Mouse (Mus musculus) intestine, embryonic 15.5 days (tissue): ENCODE measurements at regions not wholly inside any gene's neighbourhood (a gene's known extent, or its start where the extent isn't known, plus 50 kb on each side); places are given as distances from the start of the nearest gene placed in this dataset.

Experiments
- ATAC-seq: fragments of 200-750 bp; cut with Nextera tagmentation; 2 replicates; pipeline ENCODE4 v1.8.0; 2017; ENCODE audit warnings: moderate TSS enrichment, moderate library complexity
- H3K27ac ChIP-seq: fragments of 300-500 bp; sonication (generic); 2 replicates; pipeline ENCODE4 v1.5.1; 2015; ENCODE audit warnings: mild to moderate bottlenecking, inconsistent platforms
- H3K27me3 ChIP-seq: fragments of 300-500 bp; sonication (generic); replicated peaks from 2 replicates; pipeline ENCODE4 v1.6.1; 2015; ENCODE audit warnings: inconsistent platforms
- H3K36me3 ChIP-seq: fragments of 300-500 bp; sonication (generic); 2 replicates; pipeline ENCODE4 v1.6.1; 2015; ENCODE audit warnings: inconsistent platforms
- H3K4me1 ChIP-seq: fragments of 300-500 bp; sonication (generic); replicated peaks from 2 replicates; pipeline ENCODE4 v1.6.1; 2015; ENCODE audit warnings: inconsistent platforms
- H3K4me2 ChIP-seq: fragments of 300-500 bp; sonication (generic); replicated peaks from 2 replicates; pipeline ENCODE4 v1.6.1; 2015; ENCODE audit warnings: mild to moderate bottlenecking, inconsistent platforms
- H3K4me3 ChIP-seq: fragments of 300-500 bp; sonication (generic); replicated peaks from 2 replicates; pipeline ENCODE4 v1.5.1; 2015; ENCODE audit warnings: inconsistent platforms
- H3K9ac ChIP-seq: fragments of 300-500 bp; sonication (generic); 2 replicates; pipeline ENCODE4 v1.6.1; 2015; ENCODE audit warnings: inconsistent platforms
- H3K9me3 ChIP-seq: fragments of 300-500 bp; sonication (generic); 2 replicates; pipeline ENCODE4 v1.6.1; 2016; ENCODE audit warnings: inconsistent platforms
- WGBS: fragments of 180-500 bp; shearing (Covaris S2); methylation state at CpG from one replicate; pipeline ENCODE4 v1.1.7; 2015; 5-methylcytosine and 5-hydroxymethylcytosine counted together

DNA sequence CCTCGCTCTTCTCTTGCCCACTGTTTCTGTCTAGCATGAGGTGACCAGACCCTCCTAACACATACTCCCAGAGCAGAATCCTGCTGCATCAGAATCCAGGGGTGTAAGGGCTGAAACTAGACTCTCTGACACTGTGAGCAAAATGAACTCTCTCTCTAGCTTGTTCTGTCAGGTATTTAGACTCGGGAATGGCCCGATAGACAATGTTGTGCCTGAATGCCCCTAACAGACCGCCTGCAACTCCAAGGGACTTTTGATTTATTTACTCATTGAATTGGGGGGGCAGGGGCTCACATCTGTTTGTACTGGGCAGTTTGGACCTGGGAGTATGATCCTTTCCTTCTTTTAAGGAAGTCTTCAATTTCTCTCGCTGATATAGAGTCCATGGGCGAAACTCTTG is 469.3 kb upstream of the Trpc7 start:
- Histone ChIP-seq H3K27me3 (no peaks in the 10 kb centered on the region), H3K4me1 (no peaks in the 10 kb centered on the region), H3K9ac (no peak overlapping the region), H3K36me3 (no peaks in the 10 kb centered on the region), H3K9me3 (no peaks in the 10 kb centered on the region), H3K27ac (no peak overlapping the region), H3K4me2 (no peak overlapping the region), H3K4me3 (no peak overlapping the region)
- ATAC-seq, result no peak
- WGBS, result 83% methylated on average over 6 of the region's 6 CpGs

GRCm38 (mm10) chr13:57364396-57364795 is 468.6 kb upstream of the Trpc7 start:
- Histone ChIP-seq H3K4me1 (no peaks in the 10 kb centered on the region), H3K27ac (no peak overlapping the region), H3K9ac (no peak overlapping the region), H3K9me3 (no peaks in the 10 kb centered on the region), H3K27me3 (no peaks in the 10 kb centered on the region), H3K4me2 (no peak overlapping the region), H3K36me3 (no peaks in the 10 kb centered on the region), H3K4me3 (no peak overlapping the region)
- WGBS, result 95% methylated on average over 2 of the region's 2 CpGs
- no peak for ATAC-seq

GRCm38 (mm10) chr13:57362563-57362962 is 466.8 kb upstream of the Trpc7 start:
- ATAC-seq, result no peak
- WGBS, result 28% methylated on average over 6 of the region's 6 CpGs

DNA sequence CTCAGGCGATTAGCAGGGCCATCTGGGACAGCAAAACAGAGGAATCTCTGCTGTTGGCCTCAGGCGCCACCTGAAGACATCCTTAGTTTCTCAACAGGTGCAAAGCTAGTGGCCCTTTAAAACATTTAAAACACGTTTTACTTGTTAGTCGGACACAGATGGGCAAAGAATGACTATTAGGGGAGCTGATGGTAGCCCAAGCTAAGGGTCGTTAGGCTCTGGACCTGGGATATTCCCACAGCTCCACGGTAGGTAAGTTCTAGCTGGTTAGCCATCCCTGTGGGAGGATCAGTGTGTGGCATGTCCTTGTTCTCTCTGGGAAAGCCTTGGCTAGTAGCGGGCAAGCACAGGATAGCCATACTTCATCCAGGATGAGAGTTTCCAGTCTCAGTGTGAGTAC is 465.5 kb upstream of the Trpc7 start:
- H3K27ac ChIP-seq, result no peak overlapping the region
- H3K27me3 ChIP-seq, result no peaks in the 10 kb centered on the region
- H3K36me3 ChIP-seq, result no peaks in the 10 kb centered on the region
- H3K4me1 ChIP-seq, result no peaks in the 10 kb centered on the region
- H3K9ac ChIP-seq, result no peak overlapping the region
- H3K9me3 ChIP-seq, result no peaks in the 10 kb centered on the region
- ATAC-seq, result no peak
- H3K4me3 ChIP-seq, result no peak overlapping the region
- no peak overlapping the region for H3K4me2 ChIP-seq
- 83% methylated on average over 7 of the region's 7 CpGs for WGBS

More at GRCm38 (mm10) chr13:57362563-57362962, 466.8 kb upstream of the Trpc7 start:
- H3K4me2 ChIP-seq, result no peak overlapping the region
- no peaks in the 10 kb centered on the region for H3K4me1 ChIP-seq
- H3K9me3 ChIP-seq, result no peaks in the 10 kb centered on the region
- no peak overlapping the region for H3K9ac ChIP-seq
- H3K4me3 ChIP-seq, result no peak overlapping the region
- H3K27ac ChIP-seq, result no peak overlapping the region
- no peaks in the 10 kb centered on the region for H3K27me3 ChIP-seq
- H3K36me3 ChIP-seq, result no peaks in the 10 kb centered on the region

DNA sequence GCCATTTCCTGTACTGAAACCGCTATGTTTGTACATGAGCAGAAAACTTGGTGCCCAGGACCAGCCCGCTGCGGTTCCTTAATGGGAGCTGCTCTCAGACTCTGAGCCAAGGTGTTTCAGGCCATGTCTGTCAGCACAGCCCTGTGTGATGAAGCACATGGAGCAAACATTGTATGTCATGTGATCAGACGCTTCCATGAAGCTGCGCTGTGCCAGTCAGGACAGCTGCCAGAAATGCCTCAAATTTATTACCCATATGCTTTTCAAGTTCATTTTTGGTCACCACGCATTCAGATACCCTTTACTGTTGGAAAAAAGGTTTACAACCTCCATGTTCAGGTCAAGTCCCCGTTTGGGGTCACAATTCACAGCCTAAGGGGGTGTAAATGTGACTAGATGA is 458.8 kb upstream of the Trpc7 start:
- no peak for ATAC-seq
- Histone ChIP-seq H3K27ac (no peak overlapping the region), H3K36me3 (no peaks in the 10 kb centered on the region), H3K4me2 (no peak overlapping the region), H3K4me3 (no peak overlapping the region), H3K27me3 (no peaks in the 10 kb centered on the region), H3K9ac (no peak overlapping the region), H3K4me1 (no peaks in the 10 kb centered on the region), H3K9me3 (no peaks in the 10 kb centered on the region)
- WGBS, result 73% methylated on average over 7 of the region's 7 CpGs

GRCm38 (mm10) chr13:57353976-57354375 is 458.2 kb upstream of the Trpc7 start:
- H3K4me3 ChIP-seq, result no peak overlapping the region
- H3K4me2 ChIP-seq, result no peak overlapping the region
- no peaks in the 10 kb centered on the region for H3K9me3 ChIP-seq
- ATAC-seq, result no peak
- no peak overlapping the region for H3K9ac ChIP-seq
- H3K4me1 ChIP-seq, result no peaks in the 10 kb centered on the region
- H3K27ac ChIP-seq, result no peak overlapping the region
- H3K27me3 ChIP-seq, result no peaks in the 10 kb centered on the region
- WGBS, result 43% methylated on average over 3 of the region's 3 CpGs
- H3K36me3 ChIP-seq, result no peaks in the 10 kb centered on the region

DNA sequence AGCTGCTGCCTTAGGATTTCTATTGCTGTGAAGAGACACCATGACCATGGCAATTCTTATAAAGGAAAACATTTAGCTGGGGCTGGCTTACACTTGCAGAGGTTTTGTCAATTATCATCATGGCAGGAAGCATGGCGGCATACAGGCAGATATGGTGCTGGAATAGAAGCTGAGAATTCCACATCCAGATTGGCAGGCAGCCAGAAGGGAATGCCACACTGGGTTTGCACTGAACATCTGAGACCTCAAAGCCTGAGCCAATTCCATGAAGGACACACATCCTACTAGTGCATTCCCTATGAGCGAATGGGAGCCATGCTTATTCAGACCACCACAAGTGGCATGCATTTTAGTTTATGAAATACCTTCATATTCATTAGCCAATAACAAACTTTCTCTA is 455.0 kb upstream of the Trpc7 start:
- 92% methylated on average over 2 of the region's 2 CpGs for WGBS

GRCm38 (mm10) chr13:57338676-57339075 is 442.9 kb upstream of the Trpc7 start:
- no peaks in the 10 kb centered on the region for H3K36me3 ChIP-seq
- no peaks in the 10 kb centered on the region for H3K27me3 ChIP-seq
- H3K27ac ChIP-seq, result no peak overlapping the region
- no peak overlapping the region for H3K4me2 ChIP-seq
- H3K9me3 ChIP-seq, result no peaks in the 10 kb centered on the region
- 54% methylated on average over 6 of the region's 6 CpGs for WGBS
- no peak overlapping the region for H3K9ac ChIP-seq
- ATAC-seq, result no peak
- H3K4me1 ChIP-seq, result no peaks in the 10 kb centered on the region
- H3K4me3 ChIP-seq, result no peak overlapping the region

More for the DNA sequence above, 455.0 kb upstream of the Trpc7 start:
- H3K27ac ChIP-seq, result no peak overlapping the region
- H3K4me1 ChIP-seq, result no peaks in the 10 kb centered on the region
- ATAC-seq, result no peak
- H3K27me3 ChIP-seq, result no peaks in the 10 kb centered on the region
- H3K36me3 ChIP-seq, result no peaks in the 10 kb centered on the region
- H3K9me3 ChIP-seq, result no peaks in the 10 kb centered on the region
- H3K4me3 ChIP-seq, result no peak overlapping the region
- no peak overlapping the region for H3K9ac ChIP-seq
- H3K4me2 ChIP-seq, result no peak overlapping the region

DNA sequence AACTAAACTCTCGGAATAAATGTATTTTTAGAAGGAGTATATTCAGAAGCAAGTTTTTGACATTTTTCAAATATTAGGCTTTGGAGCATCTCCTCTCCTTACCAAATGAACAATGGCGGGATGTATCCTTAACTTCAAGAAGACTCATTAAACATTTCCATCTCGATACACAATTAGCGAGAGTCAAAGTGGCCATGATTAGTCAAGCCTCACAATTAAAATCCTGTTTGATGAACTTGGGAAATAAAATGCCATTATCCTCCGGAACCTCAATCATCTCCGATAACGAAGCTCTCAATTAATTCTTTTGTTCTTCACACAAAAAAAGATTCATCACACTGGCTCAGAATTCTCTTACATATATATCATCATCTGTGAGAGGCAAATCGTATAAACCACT is 440.8 kb upstream of the Trpc7 start:
- Histone ChIP-seq H3K4me3 (no peak overlapping the region), H3K4me2 (no peak overlapping the region), H3K27me3 (no peaks in the 10 kb centered on the region), H3K9me3 (no peaks in the 10 kb centered on the region), H3K9ac (no peak overlapping the region), H3K4me1 (no peaks in the 10 kb centered on the region), H3K27ac (no peak overlapping the region), H3K36me3 (no peaks in the 10 kb centered on the region)
- no peak for ATAC-seq
- 93% methylated on average over 8 of the region's 8 CpGs for WGBS

- 75% methylated on average over 5 of the region's 5 CpGs for WGBS
- Histone ChIP-seq H3K27me3 (no peaks in the 10 kb centered on the region), H3K9me3 (no peaks in the 10 kb centered on the region), H3K9ac (no peak overlapping the region), H3K4me2 (no peak overlapping the region), H3K36me3 (no peaks in the 10 kb centered on the region), H3K27ac (no peak overlapping the region), H3K4me1 (no peaks in the 10 kb centered on the region), H3K4me3 (no peak overlapping the region)
- ATAC-seq, result no peak
Measured at GRCm38 (mm10) chr13:57332976-57333375, 437.2 kb upstream of the Trpc7 start.

GRCm38 (mm10) chr13:57331868-57332267 is 436.1 kb upstream of the Trpc7 start:
- 52% methylated on average over 5 of the region's 5 CpGs for WGBS
- no peak for ATAC-seq

DNA sequence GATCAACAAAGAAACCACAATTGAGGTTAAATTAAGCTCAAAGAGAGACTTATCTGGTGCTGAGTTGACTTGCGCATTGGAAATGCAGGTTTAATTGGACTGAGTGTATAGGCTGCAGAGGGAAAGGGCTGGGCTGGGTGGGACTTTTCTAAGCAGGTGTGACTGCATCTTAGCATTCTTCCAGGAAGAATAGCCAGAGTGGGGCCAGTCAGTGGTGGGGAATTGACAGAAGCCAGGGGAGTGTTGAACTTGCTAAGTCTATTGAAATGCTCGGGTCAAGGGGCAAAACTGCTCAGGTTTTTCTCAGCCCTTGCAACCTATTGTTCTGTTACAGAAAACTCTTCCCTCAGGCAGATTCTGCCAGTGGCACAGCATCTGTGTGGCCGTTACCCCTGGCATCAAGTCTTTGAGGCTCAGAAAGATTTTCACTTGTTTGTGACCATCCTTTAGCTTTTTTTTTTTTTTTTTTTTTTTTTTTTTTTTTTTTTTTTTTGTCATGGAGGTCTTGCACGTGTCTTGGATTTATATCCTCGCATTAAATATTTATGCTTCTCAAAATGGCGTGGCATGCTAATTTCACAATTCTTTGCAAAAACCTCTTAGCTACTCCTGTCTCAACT is 429.6 kb upstream of the Trpc7 start:
- Histone ChIP-seq H3K4me1 (no peaks in the 10 kb centered on the region), H3K4me2 (no peak overlapping the region), H3K36me3 (no peaks in the 10 kb centered on the region), H3K9ac (no peak overlapping the region), H3K27me3 (no peaks in the 10 kb centered on the region), H3K27ac (no peak overlapping the region), H3K4me3 (no peak overlapping the region), H3K9me3 (no peaks in the 10 kb centered on the region)
- 85% methylated on average over 6 of the region's 6 CpGs for WGBS
- no peak for ATAC-seq

More at GRCm38 (mm10) chr13:57331868-57332267, 436.1 kb upstream of the Trpc7 start:
- Histone ChIP-seq H3K9me3 (no peaks in the 10 kb centered on the region), H3K9ac (no peak overlapping the region), H3K4me1 (no peaks in the 10 kb centered on the region), H3K27me3 (no peaks in the 10 kb centered on the region), H3K36me3 (no peaks in the 10 kb centered on the region), H3K4me3 (no peak overlapping the region), H3K27ac (no peak overlapping the region), H3K4me2 (no peak overlapping the region)

- Histone ChIP-seq H3K9me3 (no peaks in the 10 kb centered on the region), H3K4me1 (0 out of 2 replicates have a peak, but pooled peaks cover 3% of the 10 kb centered on the region), H3K27ac (no peak overlapping the region), H3K27me3 (no peaks in the 10 kb centered on the region), H3K9ac (no peak overlapping the region), H3K4me3 (no peak overlapping the region), H3K36me3 (no peaks in the 10 kb centered on the region), H3K4me2 (no peak overlapping the region)
- no peak for ATAC-seq
- WGBS, result 37% methylated on average over 11 of the region's 11 CpGs
Measured at GRCm38 (mm10) chr13:57316211-57317005, 420.6 kb upstream of the Trpc7 start.
